Mouse (Mus musculus): ENCODE measurements around the gene Hoxa3.
A peak's percentile ranks its signal among the peaks of the same experiment; 100 is the strongest.

The Hoxa3 gene

DNA sequence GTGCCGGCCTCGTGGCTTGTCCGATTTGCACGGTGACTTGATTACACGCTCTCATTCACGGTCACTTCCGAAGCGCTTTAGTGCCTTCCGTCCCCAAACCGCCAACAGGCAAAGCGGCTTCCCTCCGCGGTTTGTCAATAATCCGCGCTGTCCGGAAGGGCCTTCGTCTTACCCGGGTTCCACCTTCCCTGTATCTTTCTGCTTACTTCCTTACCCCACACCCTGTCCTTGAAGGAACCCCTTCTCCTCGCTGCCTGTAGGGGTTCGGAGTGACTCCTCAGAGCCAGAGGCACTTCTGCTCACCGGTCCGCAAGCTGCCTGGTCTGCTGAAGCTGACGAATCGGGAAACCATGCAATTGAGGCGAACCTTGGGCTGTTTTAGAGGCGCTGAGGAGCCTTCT lies 33.3 kb upstream of the Hoxa3 start:
- no peak for DNase-seq

- DNase-seq = no peak
Measured at GRCm38 (mm10) chr6:52245757-52246142, 32.6 kb upstream of the Hoxa3 start, which contains the start of gene Hoxa11. Hoxa11 (minus strand) TSS chr6:52245810.

GRCm38 (mm10) chr6:52245040-52245756 lies 32.1 kb upstream of the Hoxa3 start:
- DNase-seq = peak; percentile 50

DNA sequence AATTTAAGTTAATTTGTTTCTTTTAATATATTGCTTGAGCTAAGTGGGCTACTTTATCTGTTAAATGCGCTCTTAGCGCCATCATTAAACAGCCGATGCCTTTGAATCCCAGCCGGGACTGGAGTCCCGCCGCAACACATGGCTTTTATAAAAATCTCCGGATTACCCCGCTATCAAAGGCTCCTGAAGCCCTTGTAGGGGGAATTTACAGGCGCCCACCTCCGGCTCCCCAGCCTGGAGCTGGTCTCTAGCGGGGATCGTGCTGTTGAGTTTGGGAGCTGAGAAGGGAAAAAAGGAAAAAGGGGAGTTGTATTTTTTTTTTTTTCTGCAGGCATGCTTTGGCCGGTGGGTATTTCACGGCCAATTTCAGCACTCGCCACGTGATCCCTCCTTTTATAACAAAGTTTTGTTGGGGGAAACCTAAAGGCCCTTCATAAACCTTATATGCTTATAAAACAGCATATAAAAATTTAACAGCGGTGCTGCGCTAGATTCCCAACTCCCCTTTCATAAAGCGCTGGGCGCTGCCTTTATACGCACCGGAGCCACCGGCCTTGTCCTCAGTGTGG lies 31.4 kb upstream of the Hoxa3 start:
- no peak for DNase-seq

DNA sequence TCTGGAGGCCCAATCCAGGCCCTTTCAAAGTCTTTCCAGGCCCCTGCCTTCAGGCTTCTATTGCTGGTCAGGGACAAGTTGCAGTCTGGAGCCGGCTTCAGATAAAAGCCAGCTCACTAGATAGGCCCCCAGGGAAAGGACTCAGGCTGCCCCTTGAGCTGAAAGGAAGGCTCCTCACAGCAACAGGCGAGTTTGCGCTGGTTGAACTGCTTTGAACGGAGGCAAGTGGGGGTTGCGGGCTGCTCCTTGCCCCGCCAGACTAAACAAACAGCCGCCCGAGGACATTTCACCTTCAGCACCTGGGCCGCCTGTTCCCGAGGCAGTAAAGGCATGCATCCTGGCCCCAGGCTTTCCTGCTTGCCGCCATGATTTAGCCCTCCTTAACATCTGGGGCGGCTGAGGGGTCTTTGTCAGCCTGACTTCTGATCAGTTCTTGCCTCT lies 30.6 kb upstream of the Hoxa3 start:
- no peak for DNase-seq

DNA sequence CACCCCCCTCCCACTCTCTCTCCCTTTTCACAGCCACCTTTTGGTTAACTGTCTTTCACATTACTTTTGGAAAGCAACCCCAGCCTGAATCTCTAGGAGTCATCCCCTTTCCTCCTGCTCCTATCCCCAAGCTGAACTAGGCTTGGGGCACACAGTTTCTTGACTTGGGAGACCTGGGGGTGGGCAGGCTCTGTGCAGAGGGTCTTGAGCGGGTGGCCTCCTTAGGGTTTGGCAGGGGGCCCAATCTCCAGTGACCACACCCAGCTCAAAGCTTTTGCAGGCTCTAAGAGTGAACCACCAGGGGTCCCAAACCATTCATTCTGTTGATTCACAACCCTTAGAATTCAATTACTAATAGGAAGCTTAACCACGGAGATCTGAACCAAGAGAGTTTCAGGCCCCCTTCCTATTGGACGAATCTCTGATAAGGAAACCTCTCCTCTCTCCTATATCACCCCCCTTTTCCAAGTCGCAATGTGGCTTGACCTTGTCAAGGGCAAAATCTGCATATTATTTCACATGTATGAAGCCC lies 29.7 kb upstream of the Hoxa3 start:
- no peak for DNase-seq

DNA sequence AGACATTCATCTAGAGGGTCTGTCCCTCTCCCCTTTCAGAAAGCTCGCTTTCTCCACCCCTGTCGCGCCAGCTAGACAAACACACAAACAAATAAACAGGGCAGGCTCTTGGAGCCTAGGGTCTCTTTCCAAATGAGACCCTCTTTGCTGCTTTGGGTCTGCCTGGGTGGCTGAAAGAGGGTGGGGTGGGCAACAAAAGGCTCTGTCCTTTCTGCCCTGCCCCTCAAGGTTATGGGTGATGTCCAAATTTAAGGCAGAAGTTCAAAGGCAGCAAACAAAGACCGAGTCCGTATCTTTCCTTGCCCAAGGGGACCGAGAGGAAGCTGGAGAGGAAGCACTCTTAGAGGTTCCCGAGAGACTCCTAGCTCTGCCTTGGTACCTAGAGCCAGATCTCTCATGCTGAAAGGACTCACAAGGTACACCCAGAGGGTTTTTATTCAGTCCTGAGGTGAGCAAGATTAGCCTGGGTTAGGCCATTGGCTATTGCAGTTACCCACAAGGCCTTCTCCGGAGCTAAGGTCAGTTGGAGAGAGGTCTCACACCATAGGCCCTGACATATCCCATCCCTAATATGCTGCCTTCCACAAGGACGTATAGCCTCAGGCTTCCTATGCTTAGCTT lies 28.0 kb upstream of the Hoxa3 start:
- no peak for DNase-seq

DNA sequence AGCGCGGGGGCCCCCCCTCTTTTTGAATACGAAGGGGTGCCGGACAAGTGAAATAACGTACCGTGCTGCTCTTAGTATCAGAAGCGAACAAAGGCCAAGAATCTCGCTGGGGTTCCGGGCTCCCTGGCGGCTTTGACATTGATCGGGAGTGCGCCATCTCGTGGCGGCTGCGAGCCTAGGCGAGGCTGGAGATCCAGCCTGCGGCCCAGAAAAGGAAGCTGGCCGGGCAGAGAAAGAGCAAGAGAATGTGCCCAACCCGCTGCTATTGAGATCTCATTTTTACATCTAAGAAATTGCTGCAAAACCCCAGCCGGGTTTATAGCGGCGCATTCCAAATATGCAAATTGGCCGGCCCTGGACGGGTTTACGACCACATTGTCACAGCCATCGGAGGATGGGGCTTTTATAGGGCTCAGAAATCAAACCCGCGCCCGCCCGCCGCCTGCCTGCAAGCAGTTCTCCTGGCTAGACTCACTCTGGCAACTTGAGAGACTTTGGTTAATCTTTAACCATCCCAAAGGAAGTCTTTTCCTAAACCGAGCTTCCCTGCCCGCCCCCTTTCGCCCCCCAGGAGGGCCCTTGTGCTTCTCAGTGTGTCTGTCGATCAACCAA lies 27.4 kb upstream of the Hoxa3 start, which contains the start of gene Hoxa10:
Gene Hoxa10, minus strand, starts transcription at position 466 of the 612 bp plus-strand sequence.
- DNase-seq = peak; percentile 82

DNA sequence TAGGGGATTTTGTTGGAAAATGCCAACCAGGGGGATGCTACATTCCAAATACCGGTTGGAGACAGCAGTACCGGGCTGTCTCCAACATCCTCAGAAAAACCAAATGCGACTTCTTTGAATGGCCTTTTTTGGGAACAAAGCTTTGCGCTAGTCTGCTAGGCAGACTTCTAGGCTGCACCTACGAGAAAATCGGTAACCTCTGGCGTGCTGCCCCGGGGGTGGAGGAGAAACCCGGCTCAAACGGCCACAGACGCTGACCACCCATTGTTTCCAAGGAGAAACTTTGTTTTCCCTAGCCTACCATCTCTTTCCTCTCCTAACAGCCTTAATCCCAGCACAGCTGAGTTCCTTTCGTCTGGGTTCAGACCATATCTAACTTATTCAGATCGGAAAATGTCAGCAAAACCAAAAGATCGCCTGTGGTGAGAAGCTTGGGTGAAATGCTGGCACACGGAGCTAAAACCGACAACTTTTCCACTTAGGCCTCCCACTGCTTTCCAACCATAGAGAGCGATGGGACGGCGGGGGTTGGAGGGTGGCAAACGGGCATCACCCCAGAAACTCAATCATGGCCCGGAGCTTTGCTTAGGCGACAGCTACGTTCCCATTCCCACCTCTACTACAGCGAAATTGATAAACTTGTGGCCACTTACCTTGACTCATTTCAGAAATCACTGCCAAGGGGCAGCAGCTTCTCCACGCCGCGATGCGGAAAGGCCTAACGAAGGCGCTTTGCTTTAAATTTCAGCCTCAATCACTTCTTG lies 26.7 kb upstream of the Hoxa3 start:
- DNase-seq = no peak

DNA sequence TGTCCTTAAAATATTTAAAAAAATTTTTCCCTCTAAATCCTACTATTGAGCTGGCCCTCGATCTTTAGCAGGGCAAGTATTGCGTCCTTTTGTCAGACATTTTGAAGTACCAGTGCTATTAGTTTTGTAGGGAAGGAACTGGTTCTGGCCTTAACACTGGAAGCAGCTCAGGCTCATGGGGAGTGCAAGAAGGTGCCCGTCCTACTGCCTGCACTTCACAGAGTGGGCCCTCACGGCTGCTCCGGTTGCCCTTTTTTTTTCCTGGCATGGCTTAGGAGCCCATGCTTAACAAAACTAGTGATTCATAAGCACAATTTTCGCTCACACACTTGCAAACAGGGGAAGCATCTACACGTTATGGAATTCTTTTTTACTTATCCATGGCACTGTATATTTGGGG lies 25.8 kb upstream of the Hoxa3 start:
- no peak for DNase-seq

DNA sequence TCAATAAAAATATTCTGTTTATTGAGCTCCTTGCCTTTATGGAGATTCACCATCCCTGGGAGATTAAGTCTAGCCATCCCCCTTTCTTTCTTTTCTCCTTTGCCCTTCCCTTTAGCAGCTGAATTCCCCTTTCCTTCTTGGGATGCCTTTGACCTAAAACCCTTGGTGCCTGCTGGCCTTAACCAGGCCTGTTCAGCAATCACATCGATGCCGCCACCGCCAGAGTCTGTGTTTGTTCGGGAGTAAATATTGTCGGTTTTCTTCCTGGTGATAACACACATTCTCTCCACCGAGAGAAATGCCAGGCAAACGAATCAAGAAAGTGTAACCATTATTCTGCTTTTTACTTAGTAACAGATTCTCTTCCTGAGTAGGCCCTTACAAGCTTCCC lies 25.0 kb upstream of the Hoxa3 start:
- DNase-seq = no peak

DNA sequence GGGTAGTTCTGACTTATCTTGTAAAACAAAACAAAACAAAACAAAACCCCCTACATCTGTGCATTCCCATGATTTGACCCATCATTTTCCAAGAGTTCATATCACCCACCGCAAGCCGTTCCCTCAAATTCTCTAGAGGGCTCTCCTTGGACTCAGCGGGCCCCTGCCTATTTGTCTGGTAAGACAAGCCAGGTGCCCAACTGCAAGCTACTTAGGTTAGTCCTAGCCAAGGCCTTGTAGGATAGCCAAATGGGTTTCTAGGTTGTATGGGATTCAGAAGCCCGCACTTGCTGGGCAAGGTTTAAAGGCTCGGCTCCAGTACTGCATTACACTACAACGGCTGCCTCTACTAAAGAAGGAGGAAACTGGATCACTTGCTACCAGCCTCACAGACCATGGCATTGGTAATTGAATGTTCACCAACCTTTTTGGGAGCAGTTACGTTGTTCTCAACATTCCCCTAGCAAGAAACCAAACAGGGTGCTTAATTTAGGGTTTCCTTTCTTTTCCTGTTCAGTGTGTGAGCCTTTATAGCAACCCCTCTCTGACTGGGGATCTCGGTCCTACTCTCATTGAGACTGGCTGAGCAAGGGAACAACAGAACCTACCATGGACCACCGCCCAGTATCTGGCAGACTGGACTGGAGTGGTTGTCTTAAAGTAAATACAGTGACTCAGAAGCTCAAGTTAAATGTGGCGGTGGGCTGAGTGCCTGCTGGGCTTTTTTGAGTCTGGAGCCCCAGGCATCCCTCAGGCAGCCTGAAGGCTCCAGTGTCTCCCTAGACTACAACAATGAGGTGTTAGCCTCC lies 24.4 kb upstream of the Hoxa3 start:
- DNase-seq = no peak

DNA sequence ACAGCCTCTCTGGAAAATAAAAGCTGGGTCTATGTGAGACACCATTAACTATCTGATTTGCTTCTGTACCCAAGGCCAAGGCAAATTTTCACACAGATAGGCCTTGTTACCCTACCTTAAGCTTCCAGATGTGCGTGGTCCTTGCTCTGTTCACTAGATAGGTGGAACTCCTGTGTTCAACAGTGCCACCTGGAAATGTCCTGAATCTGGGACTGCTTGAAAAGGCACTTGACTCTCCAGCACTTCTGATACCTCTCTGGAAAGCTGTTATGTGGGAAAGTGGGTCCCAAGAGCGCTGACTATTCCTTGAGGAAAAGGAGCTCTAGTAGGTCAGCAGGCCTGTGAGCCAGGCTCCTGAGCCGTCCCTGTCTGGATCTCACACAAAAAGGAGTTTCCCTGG lies 23.7 kb upstream of the Hoxa3 start:
- no peak for DNase-seq

GRCm38 (mm10) chr6:52235866-52236265 lies 22.7 kb upstream of the Hoxa3 start:
- DNase-seq = no peak

GRCm38 (mm10) chr6:52235267-52235666 lies 22.1 kb upstream of the Hoxa3 start:
- no peak for DNase-seq

GRCm38 (mm10) chr6:52234428-52235140 lies 21.4 kb upstream of the Hoxa3 start:
- no peak for DNase-seq

DNA sequence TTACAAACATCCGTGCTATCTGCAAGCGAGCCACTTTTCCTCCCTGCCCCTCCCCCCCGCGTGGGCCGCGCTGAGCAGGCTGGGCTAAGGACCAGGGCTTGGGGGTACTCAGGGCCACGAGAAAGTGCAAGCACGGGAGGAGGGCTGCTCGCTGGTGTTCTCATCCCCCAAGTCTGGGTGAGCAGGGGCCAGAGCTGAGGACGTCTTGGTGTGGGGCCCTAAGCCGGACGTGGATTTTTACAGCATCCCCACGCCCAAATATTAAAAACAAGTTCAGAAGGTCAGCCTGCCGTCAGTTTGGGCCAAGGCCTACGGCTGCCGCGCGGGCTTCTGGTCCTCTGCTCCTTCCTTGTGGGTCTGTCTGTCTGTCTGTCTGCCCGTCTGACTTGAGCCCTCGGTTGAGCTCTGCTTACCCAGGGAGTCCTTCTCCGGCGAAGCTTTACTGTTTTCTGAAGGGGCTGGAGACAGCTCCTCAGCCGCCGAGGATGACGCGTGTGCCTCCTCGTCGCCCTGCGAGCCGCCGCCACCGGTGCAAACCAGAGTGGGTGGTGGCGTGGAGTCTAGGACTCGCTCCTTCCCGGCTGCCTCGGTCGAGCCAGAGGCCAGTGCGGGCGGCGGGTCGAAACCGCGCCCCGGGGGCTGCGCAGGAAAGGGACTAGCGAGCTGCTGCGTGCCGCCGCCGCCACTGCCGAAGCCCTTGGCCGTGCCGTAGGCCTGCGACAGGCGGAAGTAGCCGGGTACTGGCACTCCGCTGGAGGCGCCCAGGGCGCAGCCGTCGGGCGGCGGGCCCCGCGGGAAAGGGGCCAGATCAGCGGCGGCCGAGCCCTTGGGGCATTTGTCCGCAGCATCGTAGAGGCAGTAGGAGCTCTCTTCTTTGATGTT lies 20.7 kb upstream of the Hoxa3 start:
- DNase-seq = no peak

DNA sequence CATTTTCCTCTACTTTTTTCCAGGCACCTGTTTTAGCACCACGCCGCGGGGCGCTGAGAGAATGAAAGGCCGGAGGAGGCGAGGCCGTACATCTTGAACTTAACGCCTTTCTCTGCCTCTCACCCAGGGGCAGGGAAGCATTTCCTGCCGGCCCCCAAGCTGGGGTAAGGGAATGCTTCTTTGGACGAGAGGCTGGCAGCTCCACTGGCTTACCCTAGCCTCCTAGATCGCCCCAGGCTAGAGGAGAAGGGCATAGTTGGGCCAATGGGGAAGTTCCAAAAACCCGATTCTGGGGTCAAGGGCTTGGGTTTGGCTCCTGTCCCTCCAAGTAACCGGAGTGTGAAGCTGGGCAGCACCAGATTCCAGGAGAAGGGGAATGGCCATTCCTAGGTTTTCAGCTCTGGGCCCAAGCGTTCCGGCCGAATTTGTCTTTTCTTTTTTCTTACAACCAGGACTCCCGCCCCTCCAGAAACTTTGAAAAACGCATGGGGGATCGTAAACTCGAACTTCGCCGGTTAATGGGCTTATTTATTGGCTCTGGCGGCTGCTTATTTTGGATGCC lies 19.9 kb upstream of the Hoxa3 start:
- no peak for DNase-seq

DNA sequence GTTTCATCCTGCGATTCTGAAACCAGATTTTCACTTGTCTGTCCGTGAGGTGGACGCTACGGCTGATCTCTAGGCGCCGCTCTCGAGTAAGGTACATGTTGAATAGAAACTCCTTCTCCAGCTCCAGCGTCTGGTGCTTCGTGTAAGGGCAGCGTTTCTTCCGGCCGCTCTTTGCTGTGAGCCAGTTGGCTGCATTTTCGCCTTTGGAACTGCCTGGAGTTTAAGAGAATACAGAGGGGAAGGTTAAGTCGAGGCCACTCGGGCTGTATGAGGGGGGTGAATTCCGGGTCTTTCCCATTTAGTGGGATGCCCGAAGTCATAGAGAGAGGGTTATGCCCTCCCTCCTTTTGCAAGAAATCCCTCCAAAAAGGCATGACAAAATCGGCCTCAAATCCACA lies 19.4 kb upstream of the Hoxa3 start:
- peak; percentile 9 for DNase-seq

All from thymus, postnatal 14 days (tissue).